Mouse (Mus musculus) liver, postnatal 0 days (tissue): ENCODE data around the gene Jph4. TPM values are rescaled to one million over a fixed set of nuclear protein-coding genes. Genes with fewer than 3 reads are reported as not detected.

Experiments used
- ATAC-seq: fragments of 200-750 bp; cut with Nextera tagmentation; 2 replicates; pipeline ENCODE4 v1.8.0; 2017; ENCODE audit warnings: mild to moderate bottlenecking, moderate library complexity
- DNase-seq: peaks from one replicate; pipeline ENCODE4 v3.0.0-alpha.2; 2016
- H3K27ac ChIP-seq: fragments of 300-500 bp; sonication (generic); 2 replicates; pipeline ENCODE4 v1.5.1; 2014; ENCODE audit warnings: antibody characterized with exemption, moderate library complexity, mild to moderate bottlenecking, low read depth
- H3K27me3 ChIP-seq: fragments of 300-500 bp; sonication (generic); 2 replicates; pipeline ENCODE4 v1.6.1; 2014; ENCODE audit warnings: low read length, control low read depth, mixed read lengths; ENCODE audit not compliant: insufficient read depth
- H3K36me3 ChIP-seq: fragments of 300-500 bp; sonication (generic); replicated peaks from 2 replicates; pipeline ENCODE4 v1.6.1; 2014; ENCODE audit warnings: mild to moderate bottlenecking, control low read depth, low read length, moderate library complexity, mixed read lengths; ENCODE audit not compliant: insufficient read depth
- H3K4me1 ChIP-seq: fragments of 300-500 bp; sonication (generic); 2 replicates; pipeline ENCODE4 v1.6.1; 2014; ENCODE audit warnings: antibody characterized with exemption, mild to moderate bottlenecking, control low read depth; ENCODE audit not compliant: insufficient read depth
- H3K4me2 ChIP-seq: fragments of 300-500 bp; sonication (generic); 2 replicates; pipeline ENCODE4 v1.6.1; 2014; ENCODE audit warnings: low read depth, mild to moderate bottlenecking, low read length, moderate library complexity, mixed read lengths
- H3K4me3 ChIP-seq: fragments of 300-500 bp; sonication (generic); 2 replicates; pipeline ENCODE4 v1.5.1; 2014; ENCODE audit warnings: low read depth, low read length
- H3K9ac ChIP-seq: fragments of 300-500 bp; sonication (generic); replicated peaks from 2 replicates; pipeline ENCODE4 v1.6.1; 2014; ENCODE audit warnings: mild to moderate bottlenecking, moderate library complexity
- H3K9me3 ChIP-seq: fragments of 300-500 bp; sonication (generic); 2 replicates; pipeline ENCODE4 v1.6.1; 2016; ENCODE audit warnings: mild to moderate bottlenecking, control low read depth, low read length, mixed read lengths
- CTCF ChIP-seq: sonication (generic); IDR thresholded peaks from 2 replicates; pipeline ENCODE4 v1.5.1; 2016; ENCODE audit warnings: antibody characterized with exemption, low read depth
- EP300 ChIP-seq: IDR thresholded peaks from 2 replicates; pipeline ENCODE4 v1.6.1; 2016; ENCODE audit warnings: antibody characterized with exemption, low read depth, mild to moderate bottlenecking
- WGBS: fragments of 180-500 bp; shearing (Covaris S2); extraction: QIAGEN DNeasy Blood & Tissue Kit; methylation state at CpG from one replicate; pipeline ENCODE4 v1.1.7; 2014; ENCODE audit not compliant: insufficient replicate concordance; 5-methylcytosine and 5-hydroxymethylcytosine counted together
- polyA plus RNA-seq: library from polyadenylated mRNA; unstranded; fragments of >200 nt; fragmentation: Nextera tagmentation; extraction: Ambion mirVana; gene quantifications from 2 replicates; pipeline ENCODE4 v1.2.1, GENCODE M21; 2015

Gene Jph4
- polyA plus RNA-seq, 1 experiment from 2014 or later: not detected

GRCm38 (mm10) chr14:55063581-55064381 lies 53.0 kb downstream of the Jph4 start:
- peak overlapping the region; percentile 65 for H3K4me2 ChIP-seq
- H3K27ac ChIP-seq: no peak overlapping the region; the same call in 1 of the 2 replicates
- ATAC-seq (no peak), DNase-seq (no peak)
- H3K36me3 ChIP-seq: no peaks in the 10 kb centered on the region
- TF ChIP-seq CTCF (no peak), EP300 (no peak)
- peak overlapping the region; percentile 68; the same call in 1 of the 2 replicates for H3K9ac ChIP-seq
- H3K4me1 ChIP-seq: peaks cover 17% of the 10 kb centered on the region
- peak overlapping the region; percentile 37 for H3K4me3 ChIP-seq
- H3K27me3 ChIP-seq: no peaks in the 10 kb centered on the region
- H3K9me3 ChIP-seq: no peaks in the 10 kb centered on the region
- 83% methylated on average over 22 of the region's 22 CpGs for WGBS

GRCm38 (mm10) chr14:55063117-55063516 lies 53.6 kb downstream of the Jph4 start:
- Histone ChIP-seq H3K27ac (peak overlapping the region; percentile 52; the same call in 1 of the 2 replicates), H3K9ac (peak overlapping the region; percentile 68), H3K36me3 (no peaks in the 10 kb centered on the region), H3K4me1 (peaks cover 17% of the 10 kb centered on the region), H3K27me3 (no peaks in the 10 kb centered on the region), H3K4me3 (peak overlapping the region; percentile 37), H3K9me3 (no peaks in the 10 kb centered on the region), H3K4me2 (peak overlapping the region; percentile 65)
- TF ChIP-seq EP300 (no peak), CTCF (peak; percentile 27)
- DNase-seq (no peak), ATAC-seq (peak; percentile 24; the same call in 1 of the 2 replicates)
- 80% methylated on average over 5 of the region's 5 CpGs for WGBS

- H3K9me3 ChIP-seq: no peaks in the 10 kb centered on the region
- H3K4me3 ChIP-seq: peak overlapping the region; percentile 37
- peaks cover 17% of the 10 kb centered on the region for H3K4me1 ChIP-seq
- DNase-seq: peak; percentile 88
- TF ChIP-seq CTCF (peak; percentile 48), EP300 (no peak)
- WGBS: 13% methylated on average over 17 of the region's 17 CpGs
- no peaks in the 10 kb centered on the region for H3K36me3 ChIP-seq
- peak overlapping the region; percentile 68 for H3K9ac ChIP-seq
- H3K4me2 ChIP-seq: peak overlapping the region; percentile 65
- H3K27ac ChIP-seq: peak overlapping the region; percentile 52; the same call in 1 of the 2 replicates
- peak; percentile 99 for ATAC-seq
- H3K27me3 ChIP-seq: no peaks in the 10 kb centered on the region
Observed at GRCm38 (mm10) chr14:55062626-55063025, 54.1 kb downstream of the Jph4 start.

GRCm38 (mm10) chr14:55061845-55062244 lies 54.9 kb downstream of the Jph4 start:
- peaks cover 17% of the 10 kb centered on the region for H3K4me1 ChIP-seq
- no peaks in the 10 kb centered on the region for H3K27me3 ChIP-seq
- no peak for DNase-seq
- peak overlapping the region; percentile 65 for H3K4me2 ChIP-seq
- TF ChIP-seq EP300: no peak
- TF ChIP-seq CTCF: no peak
- H3K9ac ChIP-seq: no peak overlapping the region
- H3K27ac ChIP-seq: peak overlapping the region; percentile 50; the same call in 1 of the 2 replicates
- WGBS: 50% methylated on average over 7 of the region's 7 CpGs
- no peaks in the 10 kb centered on the region for H3K36me3 ChIP-seq
- H3K9me3 ChIP-seq: no peaks in the 10 kb centered on the region
- no peak overlapping the region for H3K4me3 ChIP-seq
- no peak for ATAC-seq

GRCm38 (mm10) chr14:55059931-55060330 lies 56.8 kb downstream of the Jph4 start:
- TF ChIP-seq CTCF (no peak), EP300 (no peak)
- ATAC-seq (no peak), DNase-seq (no peak)
- Histone ChIP-seq H3K36me3 (no peaks in the 10 kb centered on the region), H3K27me3 (no peaks in the 10 kb centered on the region), H3K4me2 (no peak overlapping the region), H3K4me1 (peaks cover 17% of the 10 kb centered on the region), H3K4me3 (no peak overlapping the region), H3K9ac (no peak overlapping the region), H3K27ac (no peak overlapping the region), H3K9me3 (no peaks in the 10 kb centered on the region)
- WGBS: 75% methylated on average over 5 of the region's 5 CpGs

GRCm38 (mm10) chr14:55059009-55059408 lies 57.7 kb downstream of the Jph4 start:
- no peak for DNase-seq
- Histone ChIP-seq H3K27ac (no peak overlapping the region), H3K4me3 (no peak overlapping the region), H3K4me1 (peaks cover 17% of the 10 kb centered on the region), H3K36me3 (no peaks in the 10 kb centered on the region), H3K9me3 (no peaks in the 10 kb centered on the region), H3K27me3 (no peaks in the 10 kb centered on the region), H3K4me2 (no peak overlapping the region), H3K9ac (no peak overlapping the region)
- peak; percentile 26; the same call in 1 of the 2 replicates for ATAC-seq
- WGBS: 57% methylated on average over 1 of the region's 1 CpGs
- TF ChIP-seq CTCF (no peak), EP300 (peak; percentile 40; the same call in 1 of the 2 replicates)

Other genes starting within 250 kb of the Jph4 start
- gene Homez, start 246.0 kb downstream of the Jph4 start, polyA plus RNA-seq: 3.9 and 4.0 TPM in 2 replicates
- gene Ppp1r3e, start 239.4 kb downstream of the Jph4 start, polyA plus RNA-seq: 0.85 and 0.99 TPM in 2 replicates
- 1.1 and 1.4 TPM in 2 replicates for gene Bcl2l2, start 233.6 kb downstream of the Jph4 start, polyA plus RNA-seq
- gene Gm20521, start 233.5 kb downstream of the Jph4 start, polyA plus RNA-seq: 0.11 and 0.19 TPM in 2 replicates
- gene Pabpn1, start 224.4 kb downstream of the Jph4 start, polyA plus RNA-seq: 38.2 and 46.6 TPM in 2 replicates
- gene Slc22a17, start 203.8 kb downstream of the Jph4 start, polyA plus RNA-seq: 1.1 TPM in 2 replicates
- gene Efs, start 190.8 kb downstream of the Jph4 start, polyA plus RNA-seq: 0.21 and 0.26 TPM in 2 replicates
- not detected in 2 replicates for gene Il25, start 184.2 kb downstream of the Jph4 start, polyA plus RNA-seq
- gene Cmtm5, start 180.7 kb downstream of the Jph4 start, polyA plus RNA-seq: 0.17 TPM in 1 of 2 replicates, not detected in the other
- gene Myh6, start 150.0 kb downstream of the Jph4 start, polyA plus RNA-seq: 0.36 TPM in 2 replicates
- not detected in 2 replicates for gene Gm17428, start 140.0 kb downstream of the Jph4 start, polyA plus RNA-seq
- 0.18 and 2.0 TPM in 2 replicates for gene Myh7, start 122.3 kb downstream of the Jph4 start, polyA plus RNA-seq
- 30.6 and 32.0 TPM in 2 replicates for gene Ngdn, start 101.5 kb downstream of the Jph4 start, polyA plus RNA-seq
- 0.78 and 1.0 TPM in 2 replicates for gene Zfhx2, start 24.6 kb downstream of the Jph4 start, polyA plus RNA-seq
- 5.9 and 7.0 TPM in 2 replicates for gene Thtpa, start 22.2 kb downstream of the Jph4 start, polyA plus RNA-seq
- 7.8 and 9.6 TPM in 2 replicates for gene Ap1g2, start 10.3 kb downstream of the Jph4 start, polyA plus RNA-seq
- gene Dhrs2, start 105.1 kb upstream of the Jph4 start, polyA plus RNA-seq: not detected in 2 replicates